Mouse (Mus musculus): ENCODE results near the gene Zfp512b.

GRCm38 (mm10) chr2:181569856-181570255 is 22.7 kb downstream of the Zfp512b start:
- TF ChIP-seq CTCF (IDR thresholded peaks at IDR 0.05; ENCODE audit: low read depth, low read length) (no peak), POLR2A (IDR thresholded peaks at IDR 0.05; ENCODE audit: extremely low read depth, insufficient read depth, low read length) (no peak)
